Mouse (Mus musculus) stomach, embryonic 14.5 days (tissue): Measurements from ENCODE around the gene Agap2. TPM values are rescaled to one million over a fixed set of nuclear protein-coding genes. Genes with fewer than 3 reads are reported as not detected.

ENCODE experiments used
- ATAC-seq: fragments of 200-750 bp; cut with Nextera tagmentation; 2 replicates; pipeline ENCODE4 v1.8.0; 2017; ENCODE audit warnings: low read depth, moderate TSS enrichment; ENCODE audit not compliant: insufficient number of reproducible peaks, insufficient read depth, low FRiP score
- H3K27ac ChIP-seq: fragments of 300-500 bp; sonication (generic); 2 replicates; pipeline ENCODE4 v1.5.1; 2014; ENCODE audit warnings: mild to moderate bottlenecking, low read length, moderate library complexity, mixed read lengths
- H3K27me3 ChIP-seq: fragments of 300-500 bp; sonication (generic); 2 replicates; pipeline ENCODE4 v1.6.1; 2014; ENCODE audit warnings: low read length, control low read depth, mixed read lengths; ENCODE audit not compliant: control insufficient read depth, insufficient read depth
- H3K36me3 ChIP-seq: fragments of 300-500 bp; sonication (generic); 2 replicates; pipeline ENCODE4 v1.6.1; 2014; ENCODE audit warnings: mild to moderate bottlenecking, control low read depth, low read length, moderate library complexity, mixed read lengths; ENCODE audit not compliant: control insufficient read depth, insufficient read depth
- H3K4me1 ChIP-seq: fragments of 300-500 bp; sonication (generic); 2 replicates; pipeline ENCODE4 v1.6.1; 2014; ENCODE audit warnings: low read length, control low read depth, mixed read lengths; ENCODE audit not compliant: control insufficient read depth, insufficient read depth
- H3K4me2 ChIP-seq: fragments of 300-500 bp; sonication (generic); replicated peaks from 2 replicates; pipeline ENCODE4 v1.6.1; 2014; ENCODE audit warnings: low read depth, low read length, control low read depth
- H3K4me3 ChIP-seq: fragments of 300-500 bp; sonication (generic); 2 replicates; pipeline ENCODE4 v1.5.1; 2014; ENCODE audit warnings: low read depth, low read length, control low read depth
- H3K9ac ChIP-seq: fragments of 300-500 bp; sonication (generic); replicated peaks from 2 replicates; pipeline ENCODE4 v1.6.1; 2014; ENCODE audit warnings: low read depth, mild to moderate bottlenecking, control low read depth, low read length, moderate library complexity, mixed read lengths
- H3K9me3 ChIP-seq: fragments of 300-500 bp; sonication (generic); 2 replicates; pipeline ENCODE4 v1.6.1; 2016; ENCODE audit warnings: low read depth, low read length, control low read depth; ENCODE audit not compliant: control insufficient read depth
- WGBS: fragments of 180-500 bp; shearing (Covaris S2); extraction: QIAGEN DNeasy Blood & Tissue Kit; methylation state at CpG from one replicate; pipeline ENCODE4 v1.1.7; 2014; 5-methylcytosine and 5-hydroxymethylcytosine counted together
- polyA plus RNA-seq: library from polyadenylated mRNA; unstranded; fragments of >200 nt; fragmentation: Nextera tagmentation; extraction: Ambion mirVana; gene quantifications from 2 replicates; pipeline ENCODE4 v1.2.1, GENCODE M21; 2014

Gene Agap2
- polyA plus RNA-seq, 1 experiment from 2014 or later = 0.27 TPM

DNA sequence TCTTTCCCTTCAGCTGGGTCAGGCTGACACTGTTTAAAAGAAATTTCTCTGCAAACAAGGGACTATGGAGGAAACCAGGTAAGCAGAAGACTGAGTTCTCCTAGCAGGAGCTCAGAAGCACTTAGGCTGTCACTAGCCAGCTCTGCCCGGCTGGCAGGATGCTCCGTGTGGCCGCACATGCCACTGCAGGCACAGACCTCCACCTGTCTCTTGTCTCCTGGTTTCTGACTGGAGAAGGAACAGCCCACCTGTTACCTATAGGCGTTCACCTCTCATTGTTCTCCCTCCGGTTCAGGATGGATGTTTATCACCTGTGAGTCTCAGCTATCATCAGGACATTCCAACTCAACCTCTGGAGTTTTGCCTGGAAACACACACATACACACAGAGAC lies 8.8 kb downstream of the Agap2 start:
- no peak overlapping the region for H3K9ac ChIP-seq
- H3K27ac ChIP-seq = no peak overlapping the region
- H3K27me3 ChIP-seq = peaks cover 29% of the 10 kb centered on the region
- H3K9me3 ChIP-seq = no peaks in the 10 kb centered on the region
- H3K36me3 ChIP-seq = no peaks in the 10 kb centered on the region
- no peak for ATAC-seq
- H3K4me1 ChIP-seq = peaks cover 22% of the 10 kb centered on the region
- no peak overlapping the region for H3K4me2 ChIP-seq
- H3K4me3 ChIP-seq = no peak overlapping the region
- 36% methylated on average over 5 of the region's 5 CpGs for WGBS

DNA sequence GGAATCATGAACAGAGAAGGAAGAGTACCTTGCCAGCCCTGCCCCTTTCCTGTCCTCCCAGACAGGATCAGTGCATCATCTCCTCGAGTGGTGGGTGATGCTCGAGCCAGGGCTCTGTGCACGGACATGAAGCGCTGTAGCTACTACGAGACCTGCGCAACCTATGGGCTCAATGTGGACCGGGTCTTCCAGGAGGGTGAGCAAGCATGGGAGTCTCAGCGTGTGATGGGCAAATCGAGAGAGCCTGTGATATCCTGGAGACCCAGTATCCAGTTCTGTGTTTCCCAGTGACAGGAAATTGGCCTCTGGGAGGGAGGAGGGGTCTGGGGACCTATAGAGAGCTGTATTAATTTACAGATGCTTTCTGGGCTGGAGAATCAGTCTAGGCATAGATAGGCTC lies 10.0 kb downstream of the Agap2 start:
- Histone ChIP-seq H3K9me3 (no peaks in the 10 kb centered on the region), H3K4me2 (no peak overlapping the region), H3K4me1 (peaks cover 13% of the 10 kb centered on the region), H3K27me3 (peaks cover 30% of the 10 kb centered on the region), H3K36me3 (no peaks in the 10 kb centered on the region), H3K27ac (no peak overlapping the region), H3K9ac (no peak overlapping the region), H3K4me3 (no peak overlapping the region)
- 81% methylated on average over 9 of the region's 9 CpGs for WGBS
- ATAC-seq = no peak

DNA sequence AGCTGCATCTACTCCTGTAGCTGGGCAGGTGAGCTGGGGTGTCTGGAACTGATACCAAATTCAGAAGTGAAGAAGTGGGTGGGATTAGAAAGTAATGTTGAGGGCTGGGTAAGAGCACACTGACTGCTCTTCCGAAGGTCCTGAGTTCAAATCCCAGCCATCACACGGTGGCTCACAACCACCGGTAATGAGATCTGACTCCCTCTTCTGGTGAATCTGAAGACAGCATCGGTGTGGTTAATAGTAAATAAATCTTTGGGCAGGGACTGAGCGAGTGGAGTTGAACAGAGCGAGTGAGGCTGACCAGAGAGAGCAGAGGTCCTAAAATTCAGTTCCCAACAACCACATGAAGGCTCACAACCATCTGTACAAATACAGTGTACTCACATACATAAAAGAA lies 10.5 kb downstream of the Agap2 start:
- WGBS = 68% methylated on average over 6 of the region's 6 CpGs
- no peak overlapping the region for H3K9ac ChIP-seq
- no peaks in the 10 kb centered on the region for H3K36me3 ChIP-seq
- H3K27me3 ChIP-seq = peaks cover 30% of the 10 kb centered on the region
- no peak for ATAC-seq
- H3K4me3 ChIP-seq = no peak overlapping the region
- no peaks in the 10 kb centered on the region for H3K9me3 ChIP-seq
- no peak overlapping the region for H3K27ac ChIP-seq
- H3K4me2 ChIP-seq = no peak overlapping the region
- peaks cover 12% of the 10 kb centered on the region for H3K4me1 ChIP-seq

DNA sequence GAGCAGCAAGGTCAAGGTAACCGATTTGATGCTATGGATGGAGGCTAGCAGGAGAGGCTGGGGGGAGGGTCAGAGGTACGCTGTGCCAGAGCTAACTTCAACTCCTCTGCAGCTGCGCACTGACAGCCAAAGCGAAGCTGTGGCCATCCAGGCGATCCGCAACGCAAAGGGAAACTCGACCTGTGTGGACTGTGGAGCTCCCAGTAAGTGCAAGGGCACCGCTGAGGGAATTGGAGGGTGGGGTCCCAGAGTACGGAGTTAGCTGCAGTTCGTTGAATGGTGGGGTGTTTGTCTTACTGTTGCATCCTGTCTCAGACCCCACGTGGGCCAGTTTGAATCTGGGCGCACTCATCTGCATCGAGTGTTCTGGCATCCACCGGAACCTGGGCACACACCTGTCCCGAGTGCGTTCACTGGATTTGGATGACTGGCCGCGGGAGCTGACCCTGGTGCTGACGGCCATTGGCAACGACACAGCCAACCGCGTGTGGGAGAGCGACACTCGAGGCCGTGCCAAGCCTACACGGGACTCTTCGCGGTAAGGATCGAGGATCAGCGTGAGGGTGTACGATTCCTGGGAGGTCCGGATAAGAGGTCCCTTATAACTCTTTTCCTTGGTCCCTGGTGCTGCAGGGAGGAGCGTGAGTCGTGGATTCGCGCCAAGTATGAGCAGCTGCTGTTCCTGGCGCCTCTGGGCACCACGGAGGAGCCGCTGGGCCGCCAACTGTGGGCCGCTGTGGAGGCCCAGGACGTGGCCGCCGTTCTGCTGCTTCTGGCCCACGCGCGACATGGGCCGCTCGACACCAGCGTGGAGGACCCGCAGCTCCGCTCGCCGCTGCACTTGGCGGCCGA lies 15.7 kb downstream of the Agap2 start:
- H3K4me1 ChIP-seq = peaks cover 16% of the 10 kb centered on the region
- ATAC-seq = no peak
- peak overlapping the region; percentile 19 for H3K4me3 ChIP-seq
- H3K4me2 ChIP-seq = peak overlapping the region; percentile 30; the same call in 1 of the 2 replicates
- WGBS = 6% methylated on average over 57 of the region's 57 CpGs
- H3K9me3 ChIP-seq = no peaks in the 10 kb centered on the region
- peaks cover 38% of the 10 kb centered on the region for H3K27me3 ChIP-seq
- no peak overlapping the region for H3K9ac ChIP-seq
- no peak overlapping the region for H3K27ac ChIP-seq
- H3K36me3 ChIP-seq = no peaks in the 10 kb centered on the region

DNA sequence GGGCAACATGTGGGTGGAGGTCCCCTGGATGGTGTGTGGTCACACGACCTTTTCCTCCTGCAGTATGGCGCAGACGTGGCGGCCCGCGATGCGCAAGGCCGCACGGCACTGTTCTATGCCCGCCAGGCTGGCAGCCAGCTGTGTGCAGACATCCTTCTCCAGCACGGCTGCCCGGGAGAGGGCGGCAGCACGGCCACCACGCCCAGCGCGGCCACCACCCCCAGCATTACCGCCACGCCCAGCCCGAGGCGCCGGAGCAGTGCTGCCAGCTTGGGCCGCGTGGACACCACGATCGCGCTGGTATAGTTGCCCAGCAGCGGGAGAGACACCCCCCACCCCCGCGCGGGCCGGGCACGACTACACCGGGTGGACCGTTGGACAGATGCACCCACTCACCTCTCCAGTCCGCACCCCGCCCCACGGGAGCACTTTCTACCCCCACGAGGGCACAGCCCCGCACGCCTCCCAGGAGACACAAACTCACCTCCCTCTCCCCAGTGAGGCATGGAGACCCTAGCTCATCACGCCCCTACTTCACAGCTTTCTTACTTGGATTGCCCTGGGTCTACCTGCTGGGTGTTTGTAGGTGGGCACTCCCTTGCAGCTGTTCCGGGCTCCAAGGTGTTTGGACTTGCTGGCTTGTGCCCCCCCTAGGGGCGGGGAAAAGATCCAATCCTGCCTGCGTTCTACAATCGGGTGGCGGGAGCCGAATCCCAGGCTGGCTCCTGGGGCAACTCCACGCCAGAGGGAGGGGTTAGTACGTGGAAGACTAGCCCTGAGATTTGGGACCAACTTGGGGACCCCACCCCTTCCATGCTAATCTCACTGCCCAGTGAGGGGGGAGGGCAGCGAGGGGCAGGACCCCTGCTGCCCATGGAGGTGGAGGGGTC lies 16.7 kb downstream of the Agap2 start:
- H3K4me1 ChIP-seq = peaks cover 16% of the 10 kb centered on the region
- H3K36me3 ChIP-seq = no peaks in the 10 kb centered on the region
- H3K27me3 ChIP-seq = peaks cover 38% of the 10 kb centered on the region
- WGBS = 9% methylated on average over 37 of the region's 51 CpGs
- no peaks in the 10 kb centered on the region for H3K9me3 ChIP-seq
- H3K27ac ChIP-seq = no peak overlapping the region
- no peak overlapping the region for H3K9ac ChIP-seq
- ATAC-seq = no peak
- peak overlapping the region; percentile 30 for H3K4me2 ChIP-seq
- H3K4me3 ChIP-seq = peak overlapping the region; percentile 19

DNA sequence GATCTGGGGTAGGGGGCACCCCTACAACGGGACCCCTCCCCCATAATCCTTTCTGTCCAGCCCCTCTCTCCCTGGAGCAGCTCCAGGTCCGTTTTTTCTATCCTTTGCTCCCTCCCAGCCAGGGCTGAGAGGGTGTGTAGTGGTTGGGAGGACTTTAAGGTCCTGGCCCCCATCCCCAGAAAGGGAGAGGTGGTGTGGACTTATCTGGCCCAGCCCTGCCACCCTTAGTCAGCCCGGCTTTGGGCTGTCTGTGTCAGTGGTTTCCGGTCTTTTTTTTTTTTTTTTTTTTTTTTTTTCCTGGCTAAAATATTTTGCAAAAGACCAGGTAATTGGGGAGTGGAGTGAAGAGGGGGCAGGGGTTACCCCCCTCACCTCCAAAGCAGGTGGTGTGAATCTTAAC lies 17.7 kb downstream of the Agap2 start:
- no peaks in the 10 kb centered on the region for H3K9me3 ChIP-seq
- ATAC-seq = no peak
- no peak overlapping the region for H3K9ac ChIP-seq
- no peak overlapping the region for H3K4me3 ChIP-seq
- peaks cover 38% of the 10 kb centered on the region for H3K27me3 ChIP-seq
- no peak overlapping the region for H3K27ac ChIP-seq
- 0 out of 2 replicates have a peak, but pooled peaks cover 5% of the 10 kb centered on the region for H3K36me3 ChIP-seq
- H3K4me2 ChIP-seq = no peak overlapping the region
- 53% methylated on average over 4 of the region's 4 CpGs for WGBS
- peaks cover 16% of the 10 kb centered on the region for H3K4me1 ChIP-seq

DNA sequence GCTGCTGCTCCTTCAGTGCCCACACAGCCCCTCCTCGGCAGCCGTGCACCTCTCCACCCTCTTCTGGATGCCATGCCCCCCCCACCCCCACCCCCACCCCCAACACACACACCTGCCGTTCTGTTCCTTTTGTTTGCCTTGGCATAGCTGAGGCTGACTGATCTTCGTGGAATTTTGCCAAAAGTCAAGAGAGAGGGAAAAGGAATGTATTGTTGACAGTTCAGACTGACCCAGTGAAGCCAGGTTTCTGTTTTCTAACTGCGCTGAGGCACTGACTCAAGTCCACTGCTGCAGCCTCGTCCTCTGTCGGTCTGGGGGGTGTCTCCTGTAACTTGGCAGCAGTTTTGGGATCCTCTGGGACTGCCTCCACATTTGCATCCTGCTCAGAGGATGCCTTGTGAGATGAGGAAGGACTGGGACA lies 19.3 kb downstream of the Agap2 start:
- Histone ChIP-seq H3K27me3 (peaks cover 32% of the 10 kb centered on the region), H3K4me3 (no peak overlapping the region), H3K9ac (no peak overlapping the region), H3K36me3 (peaks cover 12% of the 10 kb centered on the region; the same call in 1 of the 2 replicates), H3K27ac (no peak overlapping the region), H3K9me3 (no peaks in the 10 kb centered on the region), H3K4me1 (peaks cover 16% of the 10 kb centered on the region), H3K4me2 (no peak overlapping the region)
- WGBS = 30% methylated on average over 7 of the region's 7 CpGs
- ATAC-seq = peak; percentile 68

DNA sequence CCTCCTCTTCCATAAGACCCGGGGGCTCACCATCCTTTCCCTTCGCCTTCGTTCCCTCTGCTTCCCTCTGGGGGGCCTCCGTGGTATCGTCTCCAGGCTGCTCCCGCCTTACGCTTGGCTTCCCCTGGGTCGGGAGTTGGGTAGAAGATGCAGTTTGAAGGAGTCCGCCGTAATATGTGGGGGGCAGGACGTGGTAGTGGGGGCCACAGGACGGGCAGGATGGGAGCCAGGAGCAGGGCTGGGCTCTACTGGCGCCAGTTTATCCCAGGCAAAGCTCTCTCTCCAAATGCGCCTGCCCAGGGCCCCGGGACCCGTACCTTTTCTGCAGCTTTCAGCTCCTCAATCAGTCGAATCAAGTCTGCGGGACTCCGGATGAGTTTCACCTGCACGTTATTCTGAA lies 23.4 kb downstream of the Agap2 start:
- Histone ChIP-seq H3K4me1 (0 out of 2 replicates have a peak, but pooled peaks cover 3% of the 10 kb centered on the region), H3K27ac (no peak overlapping the region), H3K9ac (no peak overlapping the region), H3K4me2 (no peak overlapping the region), H3K4me3 (no peak overlapping the region), H3K9me3 (no peaks in the 10 kb centered on the region), H3K27me3 (no peaks in the 10 kb centered on the region), H3K36me3 (peaks cover 19% of the 10 kb centered on the region; the same call in 1 of the 2 replicates)
- 78% methylated on average over 20 of the region's 20 CpGs for WGBS
- ATAC-seq = no peak
